In genomic region chr1:150798651-150799050, GRCm38 (mm10) we compare ENCODE assay signal across 12 mouse cellular contexts.
"Had no signal": no experiment of that assay in that cellular context is flagged by ENCODE, and none has a peak within 500 bp of the region (broad histone marks: within the 10 kb centered on the region; RNA-seq: fewer than 3 reads in every experiment).

No protein-coding gene starts in this region.

- DNase-seq: gastrocnemius, adult 2 months; gastrocnemius, postnatal 10 days; gastrocnemius, postnatal 25 days; heart, adult 2 months; heart, postnatal 4 days; kidney, adult 18-20 months; kidney, adult 8-10 months; kidney, postnatal 10 days; kidney, postnatal 25 days; kidney, postnatal 4 days; liver; liver, embryonic 13.5 days had no signal
